Mouse (Mus musculus) layer of hippocampus, adult 9-10 months (tissue): ENCODE measurements around the gene Greb1.
A peak's percentile ranks its signal among the peaks of the same experiment; 100 is the strongest.

Source experiments
- DNase-seq: peaks from one replicate; pipeline ENCODE4 v3.0.0; 2022; ENCODE audit warnings: low spot score

The Greb1 gene

GRCm38 (mm10) chr12:16800259-16800958 lies at the start of gene Greb1:
Greb1 (minus strand) TSS chr12:16800886.
- DNase-seq = no peak

- no peak for DNase-seq
These were observed 49.1 kb upstream of the Greb1 start for GRCm38 (mm10) chr12:16849821-16850220.

- no peak for DNase-seq
These were observed 47.8 kb upstream of the Greb1 start for GRCm38 (mm10) chr12:16848501-16848900.

GRCm38 (mm10) chr12:16847204-16847792 lies 46.6 kb upstream of the Greb1 start:
- DNase-seq = no peak

- no peak for DNase-seq
These were observed 44.2 kb upstream of the Greb1 start for GRCm38 (mm10) chr12:16844623-16845592.

GRCm38 (mm10) chr12:16840842-16841782 lies 40.4 kb upstream of the Greb1 start:
- no peak for DNase-seq

- DNase-seq = no peak
These were observed 37.1 kb upstream of the Greb1 start for GRCm38 (mm10) chr12:16837766-16838165.

GRCm38 (mm10) chr12:16836188-16836587 lies 35.5 kb upstream of the Greb1 start:
- peak; percentile 68 for DNase-seq

- no peak for DNase-seq
These were observed 34.0 kb upstream of the Greb1 start for GRCm38 (mm10) chr12:16834701-16835100.

GRCm38 (mm10) chr12:16831071-16831470 lies 30.4 kb upstream of the Greb1 start:
- no peak for DNase-seq

GRCm38 (mm10) chr12:16829785-16830184 lies 29.1 kb upstream of the Greb1 start:
- DNase-seq = no peak

GRCm38 (mm10) chr12:16828505-16828904 lies 27.8 kb upstream of the Greb1 start:
- DNase-seq = no peak

- DNase-seq = no peak
These were observed 23.0 kb upstream of the Greb1 start for GRCm38 (mm10) chr12:16823701-16824100.

GRCm38 (mm10) chr12:16822181-16822734 lies 21.6 kb upstream of the Greb1 start:
- no peak for DNase-seq

GRCm38 (mm10) chr12:16820761-16821160 lies 20.1 kb upstream of the Greb1 start:
- DNase-seq = no peak

GRCm38 (mm10) chr12:16818513-16818912 lies 17.8 kb upstream of the Greb1 start:
- DNase-seq = no peak

GRCm38 (mm10) chr12:16817147-16817546 lies 16.5 kb upstream of the Greb1 start:
- DNase-seq = no peak

GRCm38 (mm10) chr12:16811477-16811876 lies 10.8 kb upstream of the Greb1 start:
- DNase-seq = no peak

GRCm38 (mm10) chr12:16810525-16811431 lies 10.1 kb upstream of the Greb1 start, which contains the start of gene E2f6:
E2f6 (plus strand) TSS chr12:16810963.
- peak; percentile 41 for DNase-seq

GRCm38 (mm10) chr12:16808045-16808444 lies 7.4 kb upstream of the Greb1 start:
- DNase-seq = no peak
